Mouse (Mus musculus): Measurements from ENCODE around the gene Vav2. TPM values are rescaled to one million over a fixed set of nuclear protein-coding genes. Genes with fewer than 3 reads are reported as not detected.

Vav2 gene
- polyA plus RNA-seq, 1 experiment from 2014 or later: 5.9 TPM

GRCm38 (mm10) chr2:27316167-27316566, 110.7 kb downstream of the Vav2 start:
- H3K4me2 ChIP-seq (ENCODE audit: low read depth, low read length): no peak overlapping the region
- H3K9me3 ChIP-seq (replicated peaks; ENCODE audit: control insufficient read depth, low read length): no peaks in the 10 kb centered on the region
- no peaks in the 10 kb centered on the region for H3K27me3 ChIP-seq (ENCODE audit: control insufficient read depth, insufficient read depth, low read depth, low read length)
- H3K36me3 ChIP-seq (ENCODE audit: control insufficient read depth, insufficient read depth): no peaks in the 10 kb centered on the region
- H3K9ac ChIP-seq (ENCODE audit: low read depth, low read length): no peak overlapping the region
- no peak overlapping the region for H3K4me3 ChIP-seq (ENCODE audit: low read depth, low read length)
- WGBS (ENCODE audit: insufficient replicate concordance): 76% methylated on average over 5 of the region's 5 CpGs
- no peak overlapping the region for H3K27ac ChIP-seq (ENCODE audit: low read length)
- ATAC-seq (ENCODE audit: low read depth): no peak
- no peaks in the 10 kb centered on the region for H3K4me1 ChIP-seq (ENCODE audit: control insufficient read depth, low read depth, low read length)

GRCm38 (mm10) chr2:27314269-27314668, 112.6 kb downstream of the Vav2 start:
- no peak for ATAC-seq (ENCODE audit: low read depth)
- Histone ChIP-seq H3K36me3 (ENCODE audit: control insufficient read depth, insufficient read depth) (no peaks in the 10 kb centered on the region), H3K4me2 (ENCODE audit: low read depth, low read length) (no peak overlapping the region), H3K4me3 (ENCODE audit: low read depth, low read length) (no peak overlapping the region), H3K9me3 (replicated peaks; ENCODE audit: control insufficient read depth, low read length) (no peaks in the 10 kb centered on the region), H3K4me1 (ENCODE audit: control insufficient read depth, low read depth, low read length) (no peaks in the 10 kb centered on the region), H3K27me3 (ENCODE audit: control insufficient read depth, insufficient read depth, low read depth, low read length) (no peaks in the 10 kb centered on the region), H3K9ac (ENCODE audit: low read depth, low read length) (no peak overlapping the region), H3K27ac (ENCODE audit: low read length) (no peak overlapping the region)
- 64% methylated on average over 5 of the region's 5 CpGs for WGBS (ENCODE audit: insufficient replicate concordance)

GRCm38 (mm10) chr2:27312500-27312899, 114.3 kb downstream of the Vav2 start:
- Histone ChIP-seq H3K27me3 (ENCODE audit: control insufficient read depth, insufficient read depth, low read depth, low read length) (no peaks in the 10 kb centered on the region), H3K9me3 (replicated peaks; ENCODE audit: control insufficient read depth, low read length) (no peaks in the 10 kb centered on the region), H3K4me1 (ENCODE audit: control insufficient read depth, low read depth, low read length) (no peaks in the 10 kb centered on the region), H3K36me3 (ENCODE audit: control insufficient read depth, insufficient read depth) (no peaks in the 10 kb centered on the region; the same call in 1 of the 2 replicates), H3K4me3 (ENCODE audit: low read depth, low read length) (no peak overlapping the region), H3K9ac (ENCODE audit: low read depth, low read length) (no peak overlapping the region), H3K4me2 (ENCODE audit: low read depth, low read length) (no peak overlapping the region), H3K27ac (ENCODE audit: low read length) (no peak overlapping the region)
- WGBS (ENCODE audit: insufficient replicate concordance): 63% methylated on average over 3 of the region's 3 CpGs
- ATAC-seq (ENCODE audit: low read depth): no peak

- 55% methylated on average over 3 of the region's 3 CpGs for WGBS (ENCODE audit: insufficient replicate concordance)
- no peak overlapping the region for H3K27ac ChIP-seq (ENCODE audit: low read length)
- H3K9ac ChIP-seq (ENCODE audit: low read depth, low read length): no peak overlapping the region
- no peaks in the 10 kb centered on the region for H3K27me3 ChIP-seq (ENCODE audit: control insufficient read depth, insufficient read depth, low read depth, low read length)
- H3K4me1 ChIP-seq (ENCODE audit: control insufficient read depth, low read depth, low read length): no peaks in the 10 kb centered on the region
- no peaks in the 10 kb centered on the region; the same call in 1 of the 2 replicates for H3K36me3 ChIP-seq (ENCODE audit: control insufficient read depth, insufficient read depth)
- no peak overlapping the region for H3K4me3 ChIP-seq (ENCODE audit: low read depth, low read length)
- no peaks in the 10 kb centered on the region for H3K9me3 ChIP-seq (replicated peaks; ENCODE audit: control insufficient read depth, low read length)
- peak; percentile 60; the same call in 1 of the 2 replicates for ATAC-seq (ENCODE audit: low read depth)
- no peak overlapping the region for H3K4me2 ChIP-seq (ENCODE audit: low read depth, low read length)
Measured at GRCm38 (mm10) chr2:27311606-27312005, 115.2 kb downstream of the Vav2 start.

- H3K9me3 ChIP-seq (replicated peaks; ENCODE audit: control insufficient read depth, low read length): no peaks in the 10 kb centered on the region
- no peaks in the 10 kb centered on the region; the same call in 1 of the 2 replicates for H3K36me3 ChIP-seq (ENCODE audit: control insufficient read depth, insufficient read depth)
- 75% methylated on average over 5 of the region's 5 CpGs for WGBS (ENCODE audit: insufficient replicate concordance)
- H3K4me3 ChIP-seq (ENCODE audit: low read depth, low read length): no peak overlapping the region
- no peaks in the 10 kb centered on the region for H3K4me1 ChIP-seq (ENCODE audit: control insufficient read depth, low read depth, low read length)
- H3K4me2 ChIP-seq (ENCODE audit: low read depth, low read length): no peak overlapping the region
- no peak overlapping the region for H3K9ac ChIP-seq (ENCODE audit: low read depth, low read length)
- no peak for ATAC-seq (ENCODE audit: low read depth)
- no peak overlapping the region for H3K27ac ChIP-seq (ENCODE audit: low read length)
- H3K27me3 ChIP-seq (ENCODE audit: control insufficient read depth, insufficient read depth, low read depth, low read length): no peaks in the 10 kb centered on the region
Measured at GRCm38 (mm10) chr2:27310908-27311307, 115.9 kb downstream of the Vav2 start.

GRCm38 (mm10) chr2:27310221-27310620, 116.6 kb downstream of the Vav2 start:
- Histone ChIP-seq H3K36me3 (ENCODE audit: control insufficient read depth, insufficient read depth) (no peaks in the 10 kb centered on the region; the same call in 1 of the 2 replicates), H3K27ac (ENCODE audit: low read length) (no peak overlapping the region), H3K4me1 (ENCODE audit: control insufficient read depth, low read depth, low read length) (no peaks in the 10 kb centered on the region), H3K4me3 (ENCODE audit: low read depth, low read length) (no peak overlapping the region), H3K9me3 (replicated peaks; ENCODE audit: control insufficient read depth, low read length) (no peaks in the 10 kb centered on the region), H3K27me3 (ENCODE audit: control insufficient read depth, insufficient read depth, low read depth, low read length) (no peaks in the 10 kb centered on the region), H3K4me2 (ENCODE audit: low read depth, low read length) (no peak overlapping the region), H3K9ac (ENCODE audit: low read depth, low read length) (no peak overlapping the region)
- 64% methylated on average over 5 of the region's 5 CpGs for WGBS (ENCODE audit: insufficient replicate concordance)
- ATAC-seq (ENCODE audit: low read depth): no peak

GRCm38 (mm10) chr2:27306628-27307027, 120.2 kb downstream of the Vav2 start:
- no peak overlapping the region for H3K4me3 ChIP-seq (ENCODE audit: low read depth, low read length)
- H3K36me3 ChIP-seq (ENCODE audit: control insufficient read depth, insufficient read depth): no peaks in the 10 kb centered on the region; the same call in 1 of the 2 replicates
- no peak overlapping the region for H3K9ac ChIP-seq (ENCODE audit: low read depth, low read length)
- no peak for ATAC-seq (ENCODE audit: low read depth)
- no peaks in the 10 kb centered on the region for H3K9me3 ChIP-seq (replicated peaks; ENCODE audit: control insufficient read depth, low read length)
- no peak overlapping the region for H3K4me2 ChIP-seq (ENCODE audit: low read depth, low read length)
- H3K27ac ChIP-seq (ENCODE audit: low read length): no peak overlapping the region
- no peaks in the 10 kb centered on the region for H3K4me1 ChIP-seq (ENCODE audit: control insufficient read depth, low read depth, low read length)
- 76% methylated on average over 8 of the region's 8 CpGs for WGBS (ENCODE audit: insufficient replicate concordance)
- no peaks in the 10 kb centered on the region for H3K27me3 ChIP-seq (ENCODE audit: control insufficient read depth, insufficient read depth, low read depth, low read length)

- WGBS (ENCODE audit: insufficient replicate concordance): 72% methylated on average over 13 of the region's 13 CpGs
- Histone ChIP-seq H3K4me2 (ENCODE audit: low read depth, low read length) (no peak overlapping the region), H3K27ac (ENCODE audit: low read length) (no peak overlapping the region), H3K9ac (ENCODE audit: low read depth, low read length) (no peak overlapping the region), H3K4me3 (ENCODE audit: low read depth, low read length) (no peak overlapping the region), H3K36me3 (ENCODE audit: control insufficient read depth, insufficient read depth) (no peaks in the 10 kb centered on the region; the same call in 1 of the 2 replicates), H3K9me3 (replicated peaks; ENCODE audit: control insufficient read depth, low read length) (no peaks in the 10 kb centered on the region), H3K27me3 (ENCODE audit: control insufficient read depth, insufficient read depth, low read depth, low read length) (no peaks in the 10 kb centered on the region), H3K4me1 (ENCODE audit: control insufficient read depth, low read depth, low read length) (no peaks in the 10 kb centered on the region)
- no peak for ATAC-seq (ENCODE audit: low read depth)
Measured at GRCm38 (mm10) chr2:27304741-27305140, 122.1 kb downstream of the Vav2 start.

- no peak overlapping the region for H3K9ac ChIP-seq (ENCODE audit: low read depth, low read length)
- no peaks in the 10 kb centered on the region for H3K27me3 ChIP-seq (ENCODE audit: control insufficient read depth, insufficient read depth, low read depth, low read length)
Measured at GRCm38 (mm10) chr2:27304074-27304473, 122.8 kb downstream of the Vav2 start.

More at GRCm38 (mm10) chr2:27304074-27304473, 122.8 kb downstream of the Vav2 start:
- no peaks in the 10 kb centered on the region for H3K9me3 ChIP-seq (replicated peaks; ENCODE audit: control insufficient read depth, low read length)
- no peaks in the 10 kb centered on the region; the same call in 1 of the 2 replicates for H3K36me3 ChIP-seq (ENCODE audit: control insufficient read depth, insufficient read depth)
- ATAC-seq (ENCODE audit: low read depth): no peak
- H3K4me2 ChIP-seq (ENCODE audit: low read depth, low read length): no peak overlapping the region
- no peaks in the 10 kb centered on the region for H3K4me1 ChIP-seq (ENCODE audit: control insufficient read depth, low read depth, low read length)
- H3K27ac ChIP-seq (ENCODE audit: low read length): no peak overlapping the region
- H3K4me3 ChIP-seq (ENCODE audit: low read depth, low read length): no peak overlapping the region

Measured in liver, embryonic 16.5 days (tissue).